Mouse (Mus musculus): ENCODE results near the gene Tpm1. TPM values are rescaled to one million over a fixed set of nuclear protein-coding genes. Genes with fewer than 3 reads are reported as not detected.

Gene Tpm1
- polyA plus RNA-seq, 1 experiment from 2014 or later, result 635 TPM

DNA sequence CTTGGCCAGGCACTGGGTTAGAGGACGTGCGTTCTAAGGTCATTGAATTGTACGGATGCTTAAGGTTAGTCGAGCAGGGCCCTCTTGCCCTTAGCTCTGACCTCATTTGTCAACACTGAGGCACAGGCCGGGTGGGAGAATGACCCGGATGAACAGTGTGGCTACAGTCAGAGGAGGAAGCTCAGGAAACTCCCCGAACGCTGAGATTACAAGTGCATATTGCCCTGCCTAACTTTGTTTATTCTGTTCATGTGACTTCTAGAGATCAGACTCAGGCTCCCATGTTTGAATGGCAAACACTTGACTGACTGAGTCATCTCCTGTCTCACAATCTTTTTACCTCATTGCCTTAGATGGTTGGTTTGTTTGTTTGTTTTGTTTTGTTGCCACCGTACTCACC lies 37.7 kb downstream of the Tpm1 start:
- no peak for ATAC-seq (ENCODE audit: insufficient read depth)
- no peak overlapping the region for H3K27ac ChIP-seq (ENCODE audit: low read depth)
- no peak overlapping the region for H3K9ac ChIP-seq
- DNase-seq, result no peak
- H3K27me3 ChIP-seq (ENCODE audit: insufficient read depth, low read length), result no peaks in the 10 kb centered on the region
- H3K36me3 ChIP-seq (ENCODE audit: insufficient read depth), result no peaks in the 10 kb centered on the region
- no peak overlapping the region for H3K4me2 ChIP-seq
- no peak for TF ChIP-seq CTCF (IDR thresholded peaks at IDR 0.05; ENCODE audit: low read depth)
- 39% methylated on average over 9 of the region's 9 CpGs for WGBS
- H3K4me3 ChIP-seq (ENCODE audit: low read depth, low read length), result no peak overlapping the region
- H3K9me3 ChIP-seq (ENCODE audit: low read depth, low read length), result no peaks in the 10 kb centered on the region
- H3K4me1 ChIP-seq (ENCODE audit: insufficient read depth), result peaks cover 24% of the 10 kb centered on the region

DNA sequence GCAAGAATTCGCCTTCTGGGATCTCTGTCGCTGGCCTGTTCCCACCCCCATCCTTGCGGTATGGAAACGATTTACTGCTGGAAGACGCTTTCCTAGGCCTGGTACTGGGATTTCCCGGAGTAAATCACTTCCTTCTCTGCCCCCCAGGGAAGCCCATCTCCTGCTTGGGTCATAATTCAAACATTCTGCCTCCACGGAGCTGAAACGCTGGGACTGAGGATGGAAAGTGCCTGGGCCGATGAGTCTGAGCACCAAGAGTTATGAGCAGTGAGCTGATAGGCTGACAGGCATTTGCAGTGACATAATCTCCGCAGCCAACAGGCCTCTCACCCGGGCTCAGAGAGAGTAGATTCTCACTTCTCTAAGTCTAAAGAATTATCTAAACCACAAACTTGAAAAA lies 40.4 kb downstream of the Tpm1 start:
- H3K27ac ChIP-seq (ENCODE audit: low read depth), result peak overlapping the region; percentile 19; the same call in 1 of the 2 replicates
- H3K4me3 ChIP-seq (ENCODE audit: low read depth, low read length), result no peak overlapping the region
- no peaks in the 10 kb centered on the region for H3K36me3 ChIP-seq (ENCODE audit: insufficient read depth)
- TF ChIP-seq CTCF (IDR thresholded peaks at IDR 0.05; ENCODE audit: low read depth), result no peak
- H3K4me2 ChIP-seq, result 0 out of 2 replicates have a peak overlapping the region, but pooled peaks have one; percentile 5
- WGBS, result 12% methylated on average over 11 of the region's 11 CpGs
- H3K9me3 ChIP-seq (ENCODE audit: low read depth, low read length), result no peaks in the 10 kb centered on the region
- peaks cover 27% of the 10 kb centered on the region for H3K4me1 ChIP-seq (ENCODE audit: insufficient read depth)
- no peak overlapping the region for H3K9ac ChIP-seq
- ATAC-seq (ENCODE audit: insufficient read depth) (no peak), DNase-seq (peak; percentile 79)
- no peaks in the 10 kb centered on the region for H3K27me3 ChIP-seq (ENCODE audit: insufficient read depth, low read length)

DNA sequence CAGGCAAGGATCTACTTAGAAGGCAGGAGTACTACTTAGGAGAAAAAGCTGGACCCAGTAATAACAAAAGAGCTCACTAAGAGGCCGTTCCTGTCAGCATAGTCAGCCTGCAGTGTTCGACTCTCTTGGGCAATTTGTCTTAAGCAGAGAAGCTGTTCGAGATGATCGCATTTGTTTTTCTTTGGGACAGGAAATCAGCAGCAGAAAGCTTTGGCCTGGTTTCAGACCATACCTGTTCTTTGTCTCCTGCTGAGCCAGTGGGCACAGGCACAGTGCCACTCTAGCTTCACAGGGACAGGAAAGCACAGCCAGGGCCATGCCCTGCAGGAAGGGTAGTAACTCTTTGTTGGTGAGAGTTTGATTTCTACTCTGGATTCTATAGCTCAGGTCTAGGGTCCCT lies 42.8 kb downstream of the Tpm1 start:
- no peak for TF ChIP-seq CTCF (IDR thresholded peaks at IDR 0.05; ENCODE audit: low read depth)
- DNase-seq (no peak), ATAC-seq (ENCODE audit: insufficient read depth) (no peak)
- no peaks in the 10 kb centered on the region for H3K27me3 ChIP-seq (ENCODE audit: insufficient read depth, low read length)
- no peak overlapping the region for H3K27ac ChIP-seq (ENCODE audit: low read depth)
- H3K4me1 ChIP-seq (ENCODE audit: insufficient read depth), result peaks cover 12% of the 10 kb centered on the region
- H3K9me3 ChIP-seq (ENCODE audit: low read depth, low read length), result no peaks in the 10 kb centered on the region
- H3K4me2 ChIP-seq, result no peak overlapping the region
- WGBS, result 66% methylated on average over 4 of the region's 4 CpGs
- H3K4me3 ChIP-seq (ENCODE audit: low read depth, low read length), result no peak overlapping the region
- H3K9ac ChIP-seq, result no peak overlapping the region
- no peaks in the 10 kb centered on the region for H3K36me3 ChIP-seq (ENCODE audit: insufficient read depth)

DNA sequence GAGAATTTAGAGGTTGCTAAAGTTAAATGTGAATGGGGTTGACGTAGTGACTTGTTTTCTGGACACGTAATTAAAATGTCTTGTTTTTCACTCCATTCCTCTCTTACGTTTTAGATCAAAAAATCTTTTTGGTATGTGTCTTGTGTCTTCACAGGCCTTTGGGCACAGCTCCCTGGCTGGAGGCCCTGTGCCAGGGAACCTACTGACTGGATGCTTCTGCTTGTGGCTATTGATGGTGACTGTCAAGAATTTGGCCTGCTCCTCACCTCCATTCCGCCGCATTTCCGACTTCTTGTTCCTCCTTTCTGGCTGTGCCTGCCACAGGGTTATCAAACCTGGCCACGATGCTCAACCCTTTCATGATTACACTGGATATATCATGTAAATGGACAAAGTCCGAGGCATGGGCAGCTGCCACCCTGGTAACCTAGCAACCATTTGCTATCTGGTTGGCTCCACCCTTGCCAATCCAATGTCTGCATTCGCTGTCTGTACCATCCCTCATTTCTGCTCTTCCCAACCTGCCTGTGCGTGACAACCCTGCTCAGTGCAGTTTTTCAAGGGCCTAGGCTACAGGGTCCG lies 44.0 kb downstream of the Tpm1 start:
- Histone ChIP-seq H3K9ac (no peak overlapping the region), H3K9me3 (ENCODE audit: low read depth, low read length) (no peaks in the 10 kb centered on the region), H3K4me2 (no peak overlapping the region), H3K4me1 (ENCODE audit: insufficient read depth) (0 out of 2 replicates have a peak, but pooled peaks cover 8% of the 10 kb centered on the region), H3K4me3 (ENCODE audit: low read depth, low read length) (no peak overlapping the region), H3K27ac (ENCODE audit: low read depth) (no peak overlapping the region), H3K36me3 (ENCODE audit: insufficient read depth) (no peaks in the 10 kb centered on the region), H3K27me3 (ENCODE audit: insufficient read depth, low read length) (no peaks in the 10 kb centered on the region)
- DNase-seq (no peak), ATAC-seq (ENCODE audit: insufficient read depth) (no peak)
- no peak for TF ChIP-seq CTCF (IDR thresholded peaks at IDR 0.05; ENCODE audit: low read depth)
- WGBS, result 65% methylated on average over 11 of the region's 11 CpGs

DNA sequence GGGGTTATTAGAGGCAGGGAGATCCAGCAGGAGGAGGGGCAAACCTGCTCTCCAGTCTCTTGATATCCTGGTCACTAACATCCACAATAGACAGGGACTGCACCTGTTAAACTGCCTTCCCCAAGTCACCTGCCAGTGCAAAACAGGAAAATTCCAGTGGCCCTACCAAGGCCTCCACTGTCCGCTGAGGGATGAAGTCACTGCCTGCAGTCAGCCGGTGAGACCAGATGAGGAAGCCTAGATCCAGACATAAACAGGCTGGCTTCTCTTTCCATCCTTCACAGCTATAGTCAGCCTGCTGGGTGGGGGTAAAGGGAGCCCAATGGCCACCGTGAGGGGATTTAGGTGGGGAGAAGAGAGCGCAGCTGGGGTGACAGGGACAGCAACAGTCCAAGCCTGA lies 45.5 kb downstream of the Tpm1 start:
- H3K36me3 ChIP-seq (ENCODE audit: insufficient read depth), result no peaks in the 10 kb centered on the region
- no peaks in the 10 kb centered on the region for H3K9me3 ChIP-seq (ENCODE audit: low read depth, low read length)
- H3K27me3 ChIP-seq (ENCODE audit: insufficient read depth, low read length), result no peaks in the 10 kb centered on the region
- H3K9ac ChIP-seq, result no peak overlapping the region
- H3K27ac ChIP-seq (ENCODE audit: low read depth), result no peak overlapping the region
- no peak overlapping the region for H3K4me2 ChIP-seq
- no peak for DNase-seq
- ATAC-seq (ENCODE audit: insufficient read depth), result no peak
- no peak overlapping the region for H3K4me3 ChIP-seq (ENCODE audit: low read depth, low read length)
- H3K4me1 ChIP-seq (ENCODE audit: insufficient read depth), result 0 out of 2 replicates have a peak, but pooled peaks cover 8% of the 10 kb centered on the region
- no peak for TF ChIP-seq CTCF (IDR thresholded peaks at IDR 0.05; ENCODE audit: low read depth)
- WGBS, result 41% methylated on average over 4 of the region's 4 CpGs

DNA sequence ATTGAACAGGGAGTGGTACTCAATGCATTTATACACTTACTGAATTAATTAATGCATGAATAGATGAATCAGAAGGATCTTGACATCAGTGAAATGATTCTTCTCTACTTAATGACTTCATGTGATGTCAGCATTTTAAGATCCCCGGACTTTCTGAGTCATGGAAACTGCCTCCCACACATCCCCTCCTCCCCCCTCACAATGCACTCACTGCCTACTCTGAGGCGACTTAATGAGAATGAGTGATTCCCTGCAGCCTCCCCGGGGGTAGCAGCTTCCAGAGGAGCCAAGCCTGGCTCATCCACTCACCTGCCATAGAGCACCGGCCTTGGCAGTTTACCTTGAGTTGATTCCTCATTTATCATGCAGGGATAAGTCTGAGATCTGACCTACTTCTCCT lies 46.0 kb downstream of the Tpm1 start:
- H3K27me3 ChIP-seq (ENCODE audit: insufficient read depth, low read length), result no peaks in the 10 kb centered on the region
- no peak overlapping the region for H3K9ac ChIP-seq
- H3K4me2 ChIP-seq, result no peak overlapping the region
- no peaks in the 10 kb centered on the region for H3K36me3 ChIP-seq (ENCODE audit: insufficient read depth)
- H3K4me1 ChIP-seq (ENCODE audit: insufficient read depth), result 0 out of 2 replicates have a peak, but pooled peaks cover 3% of the 10 kb centered on the region
- WGBS, result 37% methylated on average over 4 of the region's 4 CpGs
- H3K27ac ChIP-seq (ENCODE audit: low read depth), result no peak overlapping the region
- H3K4me3 ChIP-seq (ENCODE audit: low read depth, low read length), result no peak overlapping the region
- H3K9me3 ChIP-seq (ENCODE audit: low read depth, low read length), result no peaks in the 10 kb centered on the region
- DNase-seq (no peak), ATAC-seq (ENCODE audit: insufficient read depth) (no peak)
- TF ChIP-seq CTCF (IDR thresholded peaks at IDR 0.05; ENCODE audit: low read depth), result no peak

DNA sequence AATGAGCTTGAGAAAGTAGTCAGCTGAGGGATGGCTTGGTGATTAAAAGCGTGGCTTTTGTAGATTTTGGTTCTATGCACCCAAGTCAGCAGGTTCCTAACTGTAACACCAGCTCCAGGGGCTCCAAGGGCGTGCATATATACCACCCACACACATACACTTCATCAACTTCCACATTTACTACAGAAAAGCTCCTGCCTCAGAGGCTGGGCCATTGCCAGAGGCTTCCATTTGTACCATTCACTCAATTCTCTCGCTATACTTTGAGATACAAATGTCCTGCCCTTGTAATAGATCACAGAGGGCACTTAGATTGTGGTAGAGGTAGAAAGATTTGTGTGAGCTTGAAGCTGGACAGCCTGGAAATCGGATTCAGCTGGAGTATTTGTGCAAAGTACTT lies 47.7 kb downstream of the Tpm1 start:
- Histone ChIP-seq H3K9me3 (ENCODE audit: low read depth, low read length) (no peaks in the 10 kb centered on the region), H3K9ac (no peak overlapping the region), H3K27ac (ENCODE audit: low read depth) (no peak overlapping the region), H3K27me3 (ENCODE audit: insufficient read depth, low read length) (no peaks in the 10 kb centered on the region), H3K4me1 (ENCODE audit: insufficient read depth) (0 out of 2 replicates have a peak, but pooled peaks cover 3% of the 10 kb centered on the region), H3K4me3 (ENCODE audit: low read depth, low read length) (no peak overlapping the region), H3K4me2 (no peak overlapping the region), H3K36me3 (ENCODE audit: insufficient read depth) (no peaks in the 10 kb centered on the region)
- WGBS, result 62% methylated on average over 4 of the region's 4 CpGs
- no peak for DNase-seq
- ATAC-seq (ENCODE audit: insufficient read depth), result no peak
- TF ChIP-seq CTCF (IDR thresholded peaks at IDR 0.05; ENCODE audit: low read depth), result no peak
